Comparison of ENCODE assay signal across 8 mouse cellular contexts in genomic region chr2:112378973-112379898, GRCm38 (mm10). TPM values are rescaled to one million over a fixed set of nuclear protein-coding genes. Genes with fewer than 3 reads are reported as not detected.
DNase-seq lines count a peak whose midpoint lies in the region; ATAC-seq and TF ChIP-seq lines count a peak whose summit lies in the region.

Gene Katnbl1, plus strand, starts transcription at chr2:112379211.

- DNase-seq in G1E (ENCODE audit: low spot score), result peak; percentile 95
- peak; percentile 94 to 97 for DNase-seq in cerebellum, adult 18-20 months
- DNase-seq in forebrain, postnatal 0 days, result peak; percentile 94
- DNase-seq in layer of hippocampus, adult 9-10 months (ENCODE audit: low spot score), result peak; percentile 38
- DNase-seq in ovary, postnatal 10 days (ENCODE audit: low spot score), result peak; percentile 80
- peak; percentile 89 to 97 for DNase-seq in thymus, postnatal 10 days (ENCODE audit: low spot score in 2 of 2)

- H3K4me3 ChIP-seq in G1E (ENCODE audit: low read depth, low read length), result peak within 1 kb of the TSS; percentile 80
- peak within 1 kb of the TSS; percentile 99 for H3K4me3 ChIP-seq in forebrain, postnatal 0 days (ENCODE audit: low read depth, low read length)
- peak within 1 kb of the TSS; percentile 98 for H3K4me3 ChIP-seq in lung, embryonic 16.5 days (ENCODE audit: low read length)

- peaks cover 14% of the 10 kb centered on the region for H3K36me3 ChIP-seq in G1E (replicated peaks)
- no peaks in the 10 kb centered on the region for H3K36me3 ChIP-seq in forebrain, postnatal 0 days (ENCODE audit: insufficient read depth)
- no peaks in the 10 kb centered on the region for H3K36me3 ChIP-seq in lung, embryonic 16.5 days (ENCODE audit: control insufficient read depth, insufficient read depth, low read length)

- ATAC-seq in G1E (ENCODE audit: extremely low read depth, insufficient number of reproducible peaks, low FRiP score, poor library complexity, severe bottlenecking), result peak; percentile 89
- ATAC-seq in forebrain, postnatal 0 days, result peak; percentile 99
- ATAC-seq in hematopoietic stem cell, adult 5-6 weeks (replicated peaks in 1 of 2; ENCODE audit: insufficient read depth in 1 of 2, low FRiP score in 2 of 2, low TSS enrichment in 1 of 2, low read depth in 1 of 2, poor library complexity in 2 of 2, severe bottlenecking in 2 of 2), result peak; percentile 92 to 96
- ATAC-seq in lung, embryonic 16.5 days (ENCODE audit: low read depth), result peak; percentile 100

- under 1% methylated on average over 72 of the region's 72 CpGs for WGBS in forebrain, postnatal 0 days
- WGBS in lung, embryonic 16.5 days, result under 1% methylated on average over 65 of the region's 72 CpGs

- TF ChIP-seq CTCF in G1E (IDR thresholded peaks at IDR 0.05; ENCODE audit: low read depth, low read length), result peak; percentile 61
- peak; percentile 93 for TF ChIP-seq CTCF in forebrain, postnatal 0 days (IDR thresholded peaks at IDR 0.05; ENCODE audit: low read depth)

- H3K4me2 ChIP-seq in forebrain, postnatal 0 days (ENCODE audit: low read depth), result peak within 1 kb of the TSS; percentile 57
- peak within 1 kb of the TSS; percentile 74 for H3K4me2 ChIP-seq in lung, embryonic 16.5 days (ENCODE audit: low read depth, low read length)

- no peaks in the 10 kb centered on the region for H3K9me3 ChIP-seq in G1E (replicated peaks)
- H3K9me3 ChIP-seq in forebrain, postnatal 0 days (ENCODE audit: low read length), result no peaks in the 10 kb centered on the region
- no peaks in the 10 kb centered on the region for H3K9me3 ChIP-seq in lung, embryonic 16.5 days (ENCODE audit: control insufficient read depth, low read length)

- peak within 1 kb of the TSS; percentile 87 for H3K27ac ChIP-seq in forebrain, postnatal 0 days (ENCODE audit: low read depth, low read length)
- H3K27ac ChIP-seq in lung, embryonic 16.5 days (ENCODE audit: low read length), result peak within 1 kb of the TSS; percentile 83

- peaks cover 33% of the 10 kb centered on the region for H3K4me1 ChIP-seq in G1E (ENCODE audit: insufficient read depth, low read depth, low read length)
- peaks cover 6% of the 10 kb centered on the region for H3K4me1 ChIP-seq in forebrain, postnatal 0 days (ENCODE audit: insufficient read depth)
- peaks cover 10% of the 10 kb centered on the region for H3K4me1 ChIP-seq in lung, embryonic 16.5 days (replicated peaks; ENCODE audit: control insufficient read depth, insufficient read depth, low read length)

- H3K27me3 ChIP-seq in G1E (ENCODE audit: insufficient read depth, low read length), result peaks cover 4% of the 10 kb centered on the region
- H3K27me3 ChIP-seq in forebrain, postnatal 0 days (ENCODE audit: insufficient read depth, low read length), result no peaks in the 10 kb centered on the region
- H3K27me3 ChIP-seq in lung, embryonic 16.5 days (ENCODE audit: control insufficient read depth, insufficient read depth, low read depth, low read length), result no peaks in the 10 kb centered on the region

- H3K9ac ChIP-seq in forebrain, postnatal 0 days, result peak within 1 kb of the TSS; percentile 95
- H3K9ac ChIP-seq in lung, embryonic 16.5 days (ENCODE audit: low read length), result peak within 1 kb of the TSS; percentile 98

RNA-seq across cellular contexts. Expression of gene Katnbl1, which starts in this region (rescaled TPM):
- total RNA-seq in G1E (2014; fragmentation: Nextera tagmentation) (34.2 and 44.3 TPM in 2 replicates), G1E (2017) (28.2 and 28.4 TPM in 2 replicates)
- polyA plus RNA-seq in G1E (2012), result 4.5 and 6.8 TPM in 2 replicates
- total RNA-seq in forebrain, postnatal 0 days (2014; rRNA removed), result 22.2 and 23.9 TPM in 2 replicates
- 22.1 and 24.3 TPM in 2 replicates for polyA plus RNA-seq in forebrain, postnatal 0 days (2015; fragmentation: Nextera tagmentation; extraction: Ambion mirVana)
- total RNA-seq in hematopoietic stem cell, adult 5-6 weeks (2017), result 20.3 and 21.7 TPM in 2 replicates
- polyA plus RNA-seq in lung, embryonic 16.5 days (2015; fragmentation: Nextera tagmentation; extraction: Ambion mirVana), result 39.0 and 45.8 TPM in 2 replicates

Comparison
In these comparisons a context has a peak if more than half of its experiments do, and no peak if none do; other contexts are left out.
1. Peak in every context shown above with its lines: DNase-seq, ATAC-seq, H3K4me3 ChIP-seq and H3K27ac ChIP-seq.
2. DNase-seq: peak in every context shown above with its lines; median percentile 96 in cerebellum, adult 18-20 months; 95 in G1E; 94 in forebrain, postnatal 0 days; 93 in thymus, postnatal 10 days; 80 in ovary, postnatal 10 days; 38 in layer of hippocampus, adult 9-10 months.